Mouse (Mus musculus): ENCODE data around the gene Crls1.

DNA sequence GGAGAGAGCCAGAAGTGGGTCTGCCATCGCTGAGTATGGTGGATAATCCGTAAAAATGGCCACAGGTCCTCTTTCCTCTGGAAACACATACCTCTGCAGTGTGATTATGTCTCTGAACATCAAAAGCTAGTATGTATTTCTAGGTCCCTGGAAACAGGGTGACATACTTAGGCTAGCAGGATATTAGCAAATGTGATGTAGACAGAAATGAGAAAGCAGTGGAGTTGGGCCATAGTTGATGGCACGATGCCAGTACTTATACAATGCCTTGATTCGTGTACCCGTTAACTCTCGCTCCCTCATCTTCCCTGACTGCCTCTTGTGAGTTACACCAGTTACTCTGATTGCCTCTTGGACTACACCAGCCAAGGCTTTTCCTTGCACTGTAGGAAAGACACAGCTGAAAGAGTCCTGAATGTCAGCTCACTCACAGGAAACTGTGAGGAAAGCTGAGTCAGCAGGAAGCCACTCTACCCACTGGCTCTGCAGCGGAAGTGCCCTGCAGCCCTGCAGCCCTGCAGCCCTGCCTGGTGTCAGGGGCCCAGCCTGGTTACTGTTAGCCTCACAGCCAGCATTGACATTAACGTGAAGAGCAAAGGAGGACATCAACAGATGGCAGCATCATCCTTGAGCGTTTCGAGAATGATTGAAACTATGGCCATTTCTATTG is 27.3 kb downstream of the Crls1 start:
- TF ChIP-seq POLR2A (IDR thresholded peaks at IDR 0.05; ENCODE audit: insufficient read depth, low read depth, low read length) (no peak), CTCF (IDR thresholded peaks at IDR 0.05; ENCODE audit: insufficient read depth, low read depth, low read length) (no peak)

Measured in olfactory bulb, adult 2 months (tissue).